Mouse (Mus musculus): ENCODE results near the gene Myo6. TPM values are rescaled to one million over a fixed set of nuclear protein-coding genes. Genes with fewer than 3 reads are reported as not detected.
"Not testable (repeated sequence)": the region's sequence is repeated elsewhere in the genome, so short reads cannot be mapped to it uniquely, and the experiment has no call there.

Myo6 gene
- polyA plus RNA-seq, 1 experiment = 15.5 TPM

GRCm38 (mm10) chr9:80313610-80314009 lies 148.8 kb downstream of the Myo6 start:
- no peaks in the 10 kb centered on the region for H3K4me1 ChIP-seq (ENCODE audit: control insufficient read depth, insufficient read depth, low read length)

GRCm38 (mm10) chr9:80315922-80316321 lies 151.1 kb downstream of the Myo6 start:
- TF ChIP-seq CTCF (IDR thresholded peaks at IDR 0.05; ENCODE audit: borderline replicate concordance, insufficient read depth, low read length) (no peak), POLR2A (IDR thresholded peaks at IDR 0.05; ENCODE audit: low read depth, low read length) (no peak)
- Histone ChIP-seq H3K27ac (ENCODE audit: insufficient read depth, low read length) (no peak overlapping the region), H3K4me3 (ENCODE audit: insufficient read depth, low read length) (no peak overlapping the region), H3K4me1 (ENCODE audit: control insufficient read depth, insufficient read depth, low read length) (no peaks in the 10 kb centered on the region)

More at GRCm38 (mm10) chr9:80313610-80314009, 148.8 kb downstream of the Myo6 start:
- Histone ChIP-seq H3K27ac (ENCODE audit: insufficient read depth, low read length) (no peak overlapping the region), H3K4me3 (ENCODE audit: insufficient read depth, low read length) (no peak overlapping the region)
- TF ChIP-seq CTCF (IDR thresholded peaks at IDR 0.05; ENCODE audit: borderline replicate concordance, insufficient read depth, low read length) = no peak
- no peak for TF ChIP-seq POLR2A (IDR thresholded peaks at IDR 0.05; ENCODE audit: low read depth, low read length)

- no peak overlapping the region for H3K4me3 ChIP-seq (ENCODE audit: insufficient read depth, low read length)
- TF ChIP-seq CTCF (IDR thresholded peaks at IDR 0.05; ENCODE audit: borderline replicate concordance, insufficient read depth, low read length) (no peak), POLR2A (IDR thresholded peaks at IDR 0.05; ENCODE audit: low read depth, low read length) (no peak)
- no peaks in the 10 kb centered on the region for H3K4me1 ChIP-seq (ENCODE audit: control insufficient read depth, insufficient read depth, low read length)
- no peak overlapping the region for H3K27ac ChIP-seq (ENCODE audit: insufficient read depth, low read length)
Measured at GRCm38 (mm10) chr9:80318027-80318426, 153.2 kb downstream of the Myo6 start.

GRCm38 (mm10) chr9:80321051-80321887 lies 156.4 kb downstream of the Myo6 start:
- not testable (repeated sequence) for H3K4me1 ChIP-seq (ENCODE audit: control insufficient read depth, insufficient read depth, low read length); H3K27ac ChIP-seq (ENCODE audit: insufficient read depth, low read length); H3K4me3 ChIP-seq (ENCODE audit: insufficient read depth, low read length)

GRCm38 (mm10) chr9:80332153-80332552 lies 167.3 kb downstream of the Myo6 start:
- no peak for TF ChIP-seq CTCF (IDR thresholded peaks at IDR 0.05; ENCODE audit: borderline replicate concordance, insufficient read depth, low read length)
- TF ChIP-seq POLR2A (IDR thresholded peaks at IDR 0.05; ENCODE audit: low read depth, low read length) = no peak
- H3K4me3 ChIP-seq (ENCODE audit: insufficient read depth, low read length) = peak overlapping the region; percentile 29; the same call in 1 of the 2 replicates
- no peak overlapping the region for H3K27ac ChIP-seq (ENCODE audit: insufficient read depth, low read length)
- H3K4me1 ChIP-seq (ENCODE audit: control insufficient read depth, insufficient read depth, low read length) = no peaks in the 10 kb centered on the region

GRCm38 (mm10) chr9:80333466-80333865 lies 168.6 kb downstream of the Myo6 start:
- H3K4me1 ChIP-seq (ENCODE audit: control insufficient read depth, insufficient read depth, low read length) = no peaks in the 10 kb centered on the region
- TF ChIP-seq POLR2A (IDR thresholded peaks at IDR 0.05; ENCODE audit: low read depth, low read length) (no peak), CTCF (IDR thresholded peaks at IDR 0.05; ENCODE audit: borderline replicate concordance, insufficient read depth, low read length) (no peak)
- H3K27ac ChIP-seq (ENCODE audit: insufficient read depth, low read length) = no peak overlapping the region
- 0 out of 2 replicates have a peak overlapping the region, but pooled peaks have one; percentile 2 for H3K4me3 ChIP-seq (ENCODE audit: insufficient read depth, low read length)

GRCm38 (mm10) chr9:80333998-80334605 lies 169.3 kb downstream of the Myo6 start:
- no peaks in the 10 kb centered on the region for H3K4me1 ChIP-seq (ENCODE audit: control insufficient read depth, insufficient read depth, low read length)
- H3K27ac ChIP-seq (ENCODE audit: insufficient read depth, low read length) = no peak overlapping the region
- TF ChIP-seq CTCF (IDR thresholded peaks at IDR 0.05; ENCODE audit: borderline replicate concordance, insufficient read depth, low read length) (no peak), POLR2A (IDR thresholded peaks at IDR 0.05; ENCODE audit: low read depth, low read length) (no peak)
- H3K4me3 ChIP-seq (ENCODE audit: insufficient read depth, low read length) = 0 out of 2 replicates have a peak overlapping the region, but pooled peaks have one; percentile 2

- Histone ChIP-seq H3K4me1 (ENCODE audit: control insufficient read depth, insufficient read depth, low read length) (no peaks in the 10 kb centered on the region), H3K27ac (ENCODE audit: insufficient read depth, low read length) (no peak overlapping the region), H3K4me3 (ENCODE audit: insufficient read depth, low read length) (no peak overlapping the region)
- TF ChIP-seq CTCF (IDR thresholded peaks at IDR 0.05; ENCODE audit: borderline replicate concordance, insufficient read depth, low read length) (no peak), POLR2A (IDR thresholded peaks at IDR 0.05; ENCODE audit: low read depth, low read length) (no peak)
Measured at GRCm38 (mm10) chr9:80335660-80336357, 171.0 kb downstream of the Myo6 start.

GRCm38 (mm10) chr9:80338026-80338425 lies 173.2 kb downstream of the Myo6 start:
- H3K4me1 ChIP-seq (ENCODE audit: control insufficient read depth, insufficient read depth, low read length) = no peaks in the 10 kb centered on the region
- no peak overlapping the region for H3K27ac ChIP-seq (ENCODE audit: insufficient read depth, low read length)
- no peak overlapping the region for H3K4me3 ChIP-seq (ENCODE audit: insufficient read depth, low read length)
- TF ChIP-seq CTCF (IDR thresholded peaks at IDR 0.05; ENCODE audit: borderline replicate concordance, insufficient read depth, low read length) = no peak
- no peak for TF ChIP-seq POLR2A (IDR thresholded peaks at IDR 0.05; ENCODE audit: low read depth, low read length)

All from embryonic fibroblast, embryonic 13.5 days (primary cell).